Comparison of ENCODE assay signal across 8 mouse cellular contexts in the genomic region with DNA sequence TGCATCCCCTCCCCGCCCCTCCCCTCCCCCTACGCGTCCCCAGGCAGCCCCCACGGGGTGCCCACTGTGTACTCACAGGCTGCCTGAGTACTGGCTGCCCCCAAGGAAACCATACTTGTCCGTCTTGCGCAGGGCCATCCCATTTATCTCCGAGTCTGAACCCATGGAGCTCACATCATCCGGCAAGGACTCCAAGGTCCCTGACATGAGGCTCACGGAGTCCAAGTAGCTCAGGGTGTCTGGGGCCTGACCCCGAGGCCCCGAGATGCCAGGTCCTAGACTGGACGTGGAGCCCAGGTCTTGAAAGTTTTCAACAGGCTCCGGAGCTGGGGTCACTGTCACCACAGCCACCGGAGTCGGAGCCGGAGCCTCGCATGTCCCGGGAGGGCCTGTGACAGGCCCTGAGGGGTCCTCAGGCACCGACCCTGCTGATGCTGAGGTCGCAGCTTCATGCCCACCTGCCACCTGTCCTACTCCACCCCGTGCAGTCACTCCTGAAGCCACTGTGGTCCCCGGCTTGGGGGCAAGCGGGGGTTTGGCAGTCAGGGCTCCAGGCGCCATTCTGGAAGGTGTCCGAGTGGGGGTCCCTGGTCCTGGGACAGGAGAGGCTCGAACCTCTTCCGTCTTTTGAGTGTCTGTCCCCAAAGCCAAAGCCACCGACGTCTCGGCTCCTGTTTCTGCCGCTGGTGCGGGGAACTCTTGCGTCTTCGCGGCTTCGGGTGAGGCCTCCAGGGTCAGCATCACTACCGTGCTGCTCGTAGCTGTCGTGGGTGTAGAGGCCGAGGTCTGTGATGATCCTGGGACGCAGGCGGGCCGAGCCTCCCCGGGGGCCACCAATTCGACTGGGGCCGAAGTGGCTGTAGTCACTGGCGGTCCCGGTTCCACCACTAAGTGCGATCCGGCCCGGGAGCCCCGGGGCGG. TPM values are rescaled to one million over a fixed set of nuclear protein-coding genes. Genes with fewer than 3 reads are reported as not detected.
A peak's percentile ranks its signal among the peaks of the same experiment; 100 is the strongest.
DNase-seq lines count a peak whose midpoint lies in the region; ATAC-seq and TF ChIP-seq lines count a peak whose summit lies in the region.

No protein-coding gene starts in this region.

- H3K4me2 ChIP-seq in hindbrain, embryonic 12.5 days (replicated peaks): peak overlapping the region; percentile 93
- peak overlapping the region; percentile 79 for H3K4me2 ChIP-seq in liver, postnatal 0 days (ENCODE audit: low read depth, low read length)

- peak overlapping the region; percentile 76 for H3K27ac ChIP-seq in kidney, adult 2 months (ENCODE audit: insufficient read depth, low read depth, low read length)
- peak overlapping the region; percentile 75 for H3K27ac ChIP-seq in ES-Bruce4 (ENCODE audit: insufficient read depth, low read length)
- peak overlapping the region; percentile 89 for H3K27ac ChIP-seq in hindbrain, embryonic 12.5 days
- H3K27ac ChIP-seq in liver, postnatal 0 days (ENCODE audit: low read depth): peak overlapping the region; percentile 84

- WGBS in kidney, adult 2 months: under 1% methylated on average over 53 of the region's 53 CpGs
- under 1% methylated on average over 53 of the region's 53 CpGs for WGBS in hindbrain, embryonic 12.5 days
- WGBS in liver, postnatal 0 days (ENCODE audit: insufficient replicate concordance): 1% methylated on average over 51 of the region's 53 CpGs

- peak overlapping the region; percentile 97 for H3K4me3 ChIP-seq in kidney, adult 2 months (ENCODE audit: insufficient read depth, low read depth, low read length)
- peak overlapping the region; percentile 93 for H3K4me3 ChIP-seq in ES-Bruce4 (ENCODE audit: low read depth, low read length)
- H3K4me3 ChIP-seq in hindbrain, embryonic 12.5 days: peak overlapping the region; percentile 98
- peak overlapping the region; percentile 67 for H3K4me3 ChIP-seq in liver, postnatal 0 days (ENCODE audit: low read depth, low read length)

- no peak for TF ChIP-seq EP300 in ES-Bruce4 (IDR thresholded peaks at IDR 0.05; ENCODE audit: insufficient read depth, low read depth, low read length)
- no peak for TF ChIP-seq EP300 in liver, postnatal 0 days (IDR thresholded peaks at IDR 0.05; ENCODE audit: low read depth)

- TF ChIP-seq POLR2A in kidney, adult 2 months (IDR thresholded peaks at IDR 0.05; ENCODE audit: low read depth, low read length): no peak
- no peak for TF ChIP-seq POLR2A in ES-Bruce4 (IDR thresholded peaks at IDR 0.05; ENCODE audit: insufficient read depth, low read length)

- TF ChIP-seq CTCF in kidney, adult 2 months (conservative IDR thresholded peaks at IDR 0.05; ENCODE audit: insufficient read depth, insufficient read length, low read depth, low read length): no peak
- TF ChIP-seq CTCF in ES-Bruce4 (IDR thresholded peaks at IDR 0.05; ENCODE audit: low read depth, low read length): no peak
- no peak for TF ChIP-seq CTCF in liver, postnatal 0 days (IDR thresholded peaks at IDR 0.05; ENCODE audit: low read depth)

- H3K9ac ChIP-seq in ES-Bruce4 (ENCODE audit: low read depth, poor library complexity, severe bottlenecking): peak overlapping the region; percentile 95
- peak overlapping the region; percentile 97 for H3K9ac ChIP-seq in hindbrain, embryonic 12.5 days
- peak overlapping the region; percentile 91 for H3K9ac ChIP-seq in liver, postnatal 0 days (replicated peaks)

- H3K4me1 ChIP-seq in kidney, adult 2 months (ENCODE audit: control insufficient read depth, insufficient read depth, low read length): peaks cover 8% of the 10 kb centered on the region; the same call in 1 of the 2 replicates
- H3K4me1 ChIP-seq in ES-Bruce4 (ENCODE audit: control insufficient read depth, insufficient read depth, low read length): peaks cover 1% of the 10 kb centered on the region
- H3K4me1 ChIP-seq in hindbrain, embryonic 12.5 days: peaks cover 28% of the 10 kb centered on the region
- H3K4me1 ChIP-seq in liver, postnatal 0 days (ENCODE audit: insufficient read depth): peaks cover 29% of the 10 kb centered on the region

- H3K9me3 ChIP-seq in ES-Bruce4 (replicated peaks; ENCODE audit: control insufficient read depth, insufficient read depth, low read length, poor library complexity, severe bottlenecking): no peaks in the 10 kb centered on the region
- H3K9me3 ChIP-seq in hindbrain, embryonic 12.5 days (replicated peaks): no peaks in the 10 kb centered on the region
- H3K9me3 ChIP-seq in liver, postnatal 0 days (ENCODE audit: low read length): no peaks in the 10 kb centered on the region

- peak; percentile 17; the same call in 1 of the 2 replicates for ATAC-seq in hindbrain, embryonic 12.5 days (ENCODE audit: low FRiP score)
- ATAC-seq in liver, postnatal 0 days: no peak

- H3K36me3 ChIP-seq in kidney, adult 2 months (ENCODE audit: control insufficient read depth, insufficient read depth, low read length): no peaks in the 10 kb centered on the region
- peaks cover 18% of the 10 kb centered on the region for H3K36me3 ChIP-seq in ES-Bruce4 (ENCODE audit: control insufficient read depth, insufficient read depth, low read length, poor library complexity, severe bottlenecking)
- H3K36me3 ChIP-seq in hindbrain, embryonic 12.5 days: peaks cover 18% of the 10 kb centered on the region
- H3K36me3 ChIP-seq in liver, postnatal 0 days (replicated peaks; ENCODE audit: insufficient read depth, low read length): peaks cover 16% of the 10 kb centered on the region

- no peak for DNase-seq in kidney, adult 2 months
- no peak for DNase-seq in kidney, adult 8-10 months
- peak; percentile 29 for DNase-seq in embryo, embryonic 9.5 days (ENCODE audit: extremely low spot score)
- no peak for DNase-seq in liver, postnatal 0 days
- DNase-seq in spleen, postnatal 10 days (ENCODE audit: low spot score in 2 of 2): peak; percentile 67 to 72
- DNase-seq in frontal cortex, postnatal 36 days (ENCODE audit: low spot score in 2 of 2): no peak

- no peaks in the 10 kb centered on the region for H3K27me3 ChIP-seq in kidney, adult 2 months (replicated peaks; ENCODE audit: control insufficient read depth, insufficient read depth, low read length)
- H3K27me3 ChIP-seq in ES-Bruce4 (ENCODE audit: control insufficient read depth, insufficient read depth, low read length, poor library complexity, severe bottlenecking): no peaks in the 10 kb centered on the region
- no peaks in the 10 kb centered on the region; the same call in 1 of the 2 replicates for H3K27me3 ChIP-seq in hindbrain, embryonic 12.5 days
- no peaks in the 10 kb centered on the region for H3K27me3 ChIP-seq in liver, postnatal 0 days (ENCODE audit: insufficient read depth, low read length)

RNA-seq across cellular contexts. Expression of a gene that starts 0.6 kb away (rescaled TPM):
- polyA plus RNA-seq in kidney, adult 2 months (2012; rRNA removed): 26.8 and 28.5 TPM in 2 replicates
- polyA plus RNA-seq in ES-Bruce4 (2011; ENCODE audit: insufficient read depth, insufficient read length, low read depth, missing spikeins): 42.8 and 55.5 TPM in 2 replicates
- polyA plus RNA-seq in hindbrain, embryonic 12.5 days (2016; fragmentation: Nextera tagmentation; extraction: Ambion mirVana): 46.5 and 47.2 TPM in 2 replicates
- 8.3 and 8.6 TPM in 2 replicates for polyA plus RNA-seq in liver, postnatal 0 days (2015; fragmentation: Nextera tagmentation; extraction: Ambion mirVana)

RNA-seq across cellular contexts. Expression of a gene that starts 1.1 kb away (rescaled TPM):
- 0.33 and 90.1 TPM in 2 replicates for polyA plus RNA-seq in kidney, adult 2 months (2012; rRNA removed)
- polyA plus RNA-seq in ES-Bruce4 (2011; ENCODE audit: insufficient read depth, insufficient read length, low read depth, missing spikeins): 278 and 351 TPM in 2 replicates
- 19.5 and 46.1 TPM in 2 replicates for polyA plus RNA-seq in hindbrain, embryonic 12.5 days (2016; fragmentation: Nextera tagmentation; extraction: Ambion mirVana)
- polyA plus RNA-seq in liver, postnatal 0 days (2015; fragmentation: Nextera tagmentation; extraction: Ambion mirVana): 19.7 and 94.3 TPM in 2 replicates

RNA-seq across cellular contexts. Expression of a gene that starts 11.8 kb away (rescaled TPM):
- polyA plus RNA-seq in kidney, adult 2 months (2012; rRNA removed): 26.9 and 33.6 TPM in 2 replicates
- 98.6 and 120 TPM in 2 replicates for polyA plus RNA-seq in ES-Bruce4 (2011; ENCODE audit: insufficient read depth, insufficient read length, low read depth, missing spikeins)
- polyA plus RNA-seq in hindbrain, embryonic 12.5 days (2016; fragmentation: Nextera tagmentation; extraction: Ambion mirVana): 86.2 and 92.9 TPM in 2 replicates
- 11.5 and 14.0 TPM in 2 replicates for polyA plus RNA-seq in liver, postnatal 0 days (2015; fragmentation: Nextera tagmentation; extraction: Ambion mirVana)

RNA-seq across cellular contexts. Expression of a gene that starts 25.2 kb away (rescaled TPM):
- polyA plus RNA-seq in kidney, adult 2 months (2012; rRNA removed): 7.9 and 9.6 TPM in 2 replicates
- polyA plus RNA-seq in ES-Bruce4 (2011; ENCODE audit: insufficient read depth, insufficient read length, low read depth, missing spikeins): 52.1 and 57.0 TPM in 2 replicates
- polyA plus RNA-seq in hindbrain, embryonic 12.5 days (2016; fragmentation: Nextera tagmentation; extraction: Ambion mirVana): 61.3 and 67.9 TPM in 2 replicates
- polyA plus RNA-seq in liver, postnatal 0 days (2015; fragmentation: Nextera tagmentation; extraction: Ambion mirVana): 4.0 and 5.3 TPM in 2 replicates

RNA-seq across cellular contexts. Expression of a gene that starts 25.3 kb away (rescaled TPM):
- 24.1 and 38.4 TPM in 2 replicates for polyA plus RNA-seq in kidney, adult 2 months (2012; rRNA removed)
- 210 and 229 TPM in 2 replicates for polyA plus RNA-seq in ES-Bruce4 (2011; ENCODE audit: insufficient read depth, insufficient read length, low read depth, missing spikeins)
- polyA plus RNA-seq in hindbrain, embryonic 12.5 days (2016; fragmentation: Nextera tagmentation; extraction: Ambion mirVana): 32.7 and 33.2 TPM in 2 replicates
- polyA plus RNA-seq in liver, postnatal 0 days (2015; fragmentation: Nextera tagmentation; extraction: Ambion mirVana): 16.7 and 17.3 TPM in 2 replicates

Comparison
In these comparisons a context has a peak if more than half of its experiments do, and no peak if none do; other contexts are left out.
1. DNase-seq: peak in embryo, embryonic 9.5 days (single experiment) and spleen, postnatal 10 days (2 of 2); none in kidney, adult 2 months (single experiment), kidney, adult 8-10 months (0 of 2), liver, postnatal 0 days (single experiment) and frontal cortex, postnatal 36 days (0 of 2).
2. Peak in every context shown above with its lines, with median percentiles within 50 percentile points of each other: H3K27ac ChIP-seq, H3K4me3 ChIP-seq and H3K9ac ChIP-seq.